Mouse (Mus musculus) thymus, postnatal 25 days (tissue): ENCODE measurements around the gene Vamp8.
A peak's percentile ranks its signal among the peaks of the same experiment; 100 is the strongest.

Experiments used
- DNase-seq: peaks from one replicate; pipeline ENCODE4 v3.0.0; 2022

Vamp8 gene

DNA sequence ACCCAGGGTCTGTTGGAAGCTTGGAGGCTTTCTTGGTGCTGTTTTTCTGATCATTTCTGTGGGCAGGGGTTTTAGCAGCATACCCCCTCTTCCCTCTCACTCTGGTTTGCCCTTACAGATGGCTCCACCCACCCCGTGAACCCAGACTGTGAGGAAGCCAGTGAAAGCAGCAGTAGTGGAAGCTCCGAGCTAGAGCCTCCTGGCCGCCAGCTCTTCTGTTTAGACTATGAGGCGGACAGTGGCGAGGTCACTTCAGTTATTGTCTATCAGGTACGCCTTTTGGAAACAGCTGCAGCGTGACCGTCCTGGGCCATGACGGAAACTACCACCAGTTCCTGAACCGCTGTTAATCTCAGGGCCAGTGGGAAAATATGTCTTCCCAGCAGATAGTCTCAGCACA lies 42.1 kb downstream of the Vamp8 start:
- no peak for DNase-seq

DNA sequence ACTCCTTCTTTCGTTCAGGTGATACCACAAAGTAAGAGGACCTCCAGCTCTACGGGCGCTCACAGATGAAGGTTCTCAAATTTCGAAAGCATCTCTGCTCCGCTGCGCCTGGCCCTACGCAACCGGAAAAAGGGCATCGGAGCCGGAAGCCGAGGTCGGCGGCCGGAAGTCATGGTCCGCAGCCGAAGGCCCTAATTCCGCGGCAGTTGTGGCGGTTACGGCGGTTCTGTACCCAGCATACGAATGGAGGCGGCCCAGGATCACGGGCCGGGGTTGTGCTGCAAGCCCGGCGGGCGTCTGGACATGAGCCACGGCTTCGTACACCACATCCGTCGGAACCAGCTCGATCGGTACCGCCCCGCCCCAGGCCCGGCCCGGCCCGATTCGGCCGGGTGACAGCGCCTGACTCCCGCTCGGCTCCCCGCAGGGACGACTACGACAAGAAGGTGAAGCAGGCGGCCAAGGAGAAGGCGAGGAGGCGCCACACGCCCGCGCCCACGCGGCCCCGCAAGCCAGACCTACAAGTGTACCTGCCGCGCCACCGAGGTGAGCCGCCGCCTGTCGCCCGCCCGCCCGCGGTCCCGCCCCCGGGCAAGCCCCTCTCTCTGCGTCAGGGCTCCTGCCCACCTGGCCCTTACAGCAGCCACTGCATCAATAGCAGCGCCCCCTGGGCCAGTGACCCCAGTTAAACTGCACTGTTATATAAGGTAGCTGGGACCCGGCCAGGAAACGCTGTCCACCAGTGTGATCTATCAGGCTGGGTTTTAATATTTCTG lies 43.1 kb downstream of the Vamp8 start, which contains the start of gene 0610030E20Rik:
0610030E20Rik (plus strand) TSS at position 152 of the 776 bp plus-strand sequence.
- peak; percentile 83 for DNase-seq

DNA sequence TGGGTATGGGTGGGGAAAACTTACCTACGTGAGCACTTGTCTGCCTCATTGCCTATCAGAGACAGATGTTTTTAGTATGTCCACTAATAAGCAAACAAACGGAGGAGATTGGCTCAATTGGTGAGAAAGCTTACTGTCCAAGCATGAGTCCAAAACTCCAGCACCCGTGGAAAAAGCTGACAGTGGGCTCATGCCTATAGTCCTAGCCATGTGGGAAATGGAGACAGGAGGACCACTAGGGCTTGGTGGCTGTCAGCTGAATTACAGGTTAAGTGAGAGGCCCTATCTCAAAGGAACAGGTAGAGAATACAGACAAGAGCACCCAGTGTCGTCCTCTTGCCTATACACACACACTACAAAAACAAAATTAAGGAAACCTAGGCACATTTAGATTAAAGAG lies 44.2 kb downstream of the Vamp8 start:
- DNase-seq, result no peak

DNA sequence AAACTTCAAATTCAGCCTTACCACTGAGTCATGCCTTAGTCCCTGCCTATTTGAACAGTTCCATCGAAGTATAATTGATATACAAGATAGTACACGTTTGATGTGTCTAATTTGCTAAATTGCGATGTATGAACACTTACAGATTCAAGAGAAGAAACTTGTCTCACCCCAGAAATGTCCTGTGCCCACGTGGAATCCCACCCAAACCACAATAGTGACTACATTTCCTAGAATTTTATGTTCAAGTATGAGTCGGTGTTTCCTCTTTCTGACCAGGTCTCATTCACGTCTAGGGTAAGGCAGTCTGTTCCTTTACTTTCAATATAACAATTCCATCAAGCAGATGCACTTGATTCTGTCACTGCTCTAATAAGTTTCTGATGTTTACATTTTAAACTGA lies 44.9 kb downstream of the Vamp8 start:
- no peak for DNase-seq

DNA sequence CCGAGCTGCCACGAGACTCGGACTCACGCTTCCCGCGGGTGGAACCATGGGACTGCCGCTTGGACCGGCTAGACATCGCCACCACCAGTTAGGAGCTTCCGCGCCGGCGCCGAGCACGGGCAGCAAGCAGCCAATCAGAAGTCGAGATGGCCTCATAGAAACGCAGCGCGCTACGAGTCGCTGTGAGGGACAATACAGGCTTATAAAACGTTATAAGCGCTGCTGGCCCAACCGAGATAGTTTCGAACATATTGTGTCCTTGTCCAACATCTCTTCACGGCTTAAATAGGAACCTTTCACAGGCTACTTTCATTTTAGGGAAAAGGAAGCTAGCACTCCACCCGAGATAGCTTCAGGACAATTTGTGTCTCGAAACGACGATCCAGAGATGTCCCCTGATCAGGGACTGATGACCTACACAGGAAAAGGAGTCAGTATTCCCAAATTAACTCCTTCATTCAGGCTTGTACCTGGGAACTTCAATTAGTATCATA lies 45.4 kb downstream of the Vamp8 start, which contains the start of gene Usp39:
Usp39 (minus strand) TSS at position 111 of the 494 bp plus-strand sequence.
- DNase-seq, result peak; percentile 89

DNA sequence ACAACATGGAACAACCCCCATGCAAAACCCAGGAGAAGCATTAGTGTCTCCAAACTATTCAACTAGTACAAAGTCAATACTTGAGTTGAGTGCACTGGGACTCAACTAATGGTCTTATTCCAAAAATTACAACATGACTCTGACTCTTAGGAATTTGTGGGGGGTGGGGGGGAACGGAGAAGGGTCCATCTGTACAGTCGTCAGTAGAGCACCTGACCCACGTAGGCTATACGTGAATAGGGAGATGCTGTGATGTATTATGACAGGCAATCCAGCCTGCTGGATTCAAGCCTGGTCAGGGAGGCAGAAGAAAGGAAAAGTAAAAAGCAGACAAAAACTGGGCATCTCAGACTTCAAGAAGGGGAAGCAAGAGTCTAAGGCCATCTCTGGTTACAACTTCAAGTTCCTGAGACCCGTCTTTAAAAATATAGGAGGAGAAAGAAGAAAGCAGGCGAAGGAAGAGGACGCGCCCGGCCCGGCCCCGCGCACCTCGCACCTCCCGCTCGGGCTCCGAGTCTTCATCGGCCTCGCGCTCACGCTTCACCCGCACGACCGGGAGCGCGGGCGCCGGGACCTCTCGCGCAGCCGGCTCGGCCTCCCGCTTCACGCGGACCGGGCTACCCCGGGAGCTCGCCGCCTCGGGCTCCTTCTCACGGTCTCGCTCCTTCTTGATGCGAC lies 46.0 kb downstream of the Vamp8 start:
- DNase-seq, result no peak

DNA sequence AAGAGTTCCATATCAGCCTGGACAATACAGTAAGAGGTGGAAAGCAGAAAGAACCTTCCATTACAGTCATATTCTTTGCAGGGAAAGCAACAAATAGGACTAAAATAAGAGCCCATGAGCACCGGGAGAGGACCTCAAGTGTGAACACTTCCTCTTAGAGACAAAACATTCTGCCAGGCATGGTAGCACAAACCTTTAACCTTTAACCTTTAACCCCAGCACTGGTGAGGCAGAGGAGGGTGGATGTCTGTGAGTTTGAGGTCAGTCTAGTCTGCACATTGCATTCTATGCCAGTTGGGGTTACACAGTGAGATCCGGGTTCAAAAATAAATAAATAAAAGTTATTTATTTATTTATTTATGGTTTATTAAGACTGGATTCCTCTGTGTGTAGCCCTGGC lies 50.0 kb downstream of the Vamp8 start:
- no peak for DNase-seq
